Mouse (Mus musculus) erythroblast, embryonic 14.5 days (primary cell): ENCODE measurements around the gene Tnn. TPM values are rescaled to one million over a fixed set of nuclear protein-coding genes. Genes with fewer than 3 reads are reported as not detected.

Source experiments
- H3K27me3 ChIP-seq: 2 replicates; pipeline ENCODE4 v1.6.1; 2012; ENCODE audit warnings: inconsistent platforms; ENCODE audit not compliant: control insufficient read depth
- H3K36me3 ChIP-seq: 2 replicates; pipeline ENCODE4 v1.6.1; 2012; ENCODE audit warnings: mild to moderate bottlenecking, inconsistent platforms; ENCODE audit not compliant: control insufficient read depth
- H3K4me1 ChIP-seq: 2 replicates; pipeline ENCODE4 v1.6.1; 2012; ENCODE audit warnings: inconsistent platforms; ENCODE audit not compliant: control insufficient read depth
- H3K4me3 ChIP-seq: replicated peaks from 2 replicates; pipeline ENCODE3; 2012; ENCODE audit warnings: moderate library complexity, mild to moderate bottlenecking, inconsistent platforms
- H3K9me3 ChIP-seq: 2 replicates; pipeline ENCODE4 v1.6.1; 2012; ENCODE audit warnings: low read length, inconsistent platforms, mixed read lengths; ENCODE audit not compliant: control insufficient read depth
- GATA1 ChIP-seq: IDR thresholded peaks from 2 replicates; pipeline ENCODE4 v1.6.1; 2012; ENCODE audit warnings: low read length, inconsistent platforms, mixed read lengths
- TAL1 ChIP-seq: IDR thresholded peaks from 3 replicates; pipeline ENCODE4 v1.6.1; 2012; ENCODE audit warnings: low read length, inconsistent platforms, mixed read lengths
- polyA plus RNA-seq: library from polyadenylated mRNA; stranded (reverse); fragments of >175 nt; gene quantifications from 2 replicates; pipeline ENCODE4 v1.2.3, GENCODE M21; 2012

Tnn gene
- polyA plus RNA-seq, 1 experiment: not detected

- Histone ChIP-seq H3K36me3 (peaks cover 77% of the 10 kb centered on the region), H3K27me3 (no peaks in the 10 kb centered on the region), H3K4me1 (peaks cover 84% of the 10 kb centered on the region), H3K4me3 (peak overlapping the region; percentile 52), H3K9me3 (peaks cover 11% of the 10 kb centered on the region)
- no peak for TF ChIP-seq GATA1
- no peak for TF ChIP-seq TAL1
These were observed 91.5 kb downstream of the Tnn start for GRCm38 (mm10) chr1:160061725-160062366.

- TF ChIP-seq GATA1 (peak; percentile 88), TAL1 (peak; percentile 82)
- Histone ChIP-seq H3K36me3 (peaks cover 77% of the 10 kb centered on the region), H3K9me3 (peaks cover 6% of the 10 kb centered on the region), H3K4me3 (peak overlapping the region; percentile 52), H3K4me1 (peaks cover 89% of the 10 kb centered on the region), H3K27me3 (no peaks in the 10 kb centered on the region)
These were observed 92.1 kb downstream of the Tnn start for GRCm38 (mm10) chr1:160061321-160061720.

- no peaks in the 10 kb centered on the region for H3K27me3 ChIP-seq
- H3K36me3 ChIP-seq: peaks cover 78% of the 10 kb centered on the region
- TF ChIP-seq TAL1: no peak
- no peak for TF ChIP-seq GATA1
- peak overlapping the region; percentile 52 for H3K4me3 ChIP-seq
- peaks cover 4% of the 10 kb centered on the region for H3K9me3 ChIP-seq
- peaks cover 95% of the 10 kb centered on the region for H3K4me1 ChIP-seq
These were observed 92.8 kb downstream of the Tnn start for GRCm38 (mm10) chr1:160060542-160060941.

- H3K36me3 ChIP-seq: peaks cover 77% of the 10 kb centered on the region
- peaks cover 94% of the 10 kb centered on the region for H3K4me1 ChIP-seq
- H3K9me3 ChIP-seq: peaks cover 4% of the 10 kb centered on the region
- TF ChIP-seq GATA1 (no peak), TAL1 (no peak)
- H3K4me3 ChIP-seq: no peak overlapping the region
- H3K27me3 ChIP-seq: no peaks in the 10 kb centered on the region
These were observed 93.5 kb downstream of the Tnn start for GRCm38 (mm10) chr1:160059908-160060307.

GRCm38 (mm10) chr1:160057657-160058056, 95.7 kb downstream of the Tnn start:
- TF ChIP-seq TAL1 (no peak), GATA1 (no peak)
- peaks cover 4% of the 10 kb centered on the region for H3K9me3 ChIP-seq
- H3K4me3 ChIP-seq: no peak overlapping the region
- peaks cover 80% of the 10 kb centered on the region for H3K36me3 ChIP-seq
- H3K27me3 ChIP-seq: no peaks in the 10 kb centered on the region
- peaks cover 96% of the 10 kb centered on the region for H3K4me1 ChIP-seq

- H3K9me3 ChIP-seq: no peaks in the 10 kb centered on the region
- H3K4me3 ChIP-seq: no peak overlapping the region
- H3K36me3 ChIP-seq: peaks cover 89% of the 10 kb centered on the region
- TF ChIP-seq TAL1 (no peak), GATA1 (no peak)
- no peaks in the 10 kb centered on the region for H3K27me3 ChIP-seq
- H3K4me1 ChIP-seq: peaks cover 94% of the 10 kb centered on the region
These were observed 98.9 kb downstream of the Tnn start for GRCm38 (mm10) chr1:160054366-160055078.

GRCm38 (mm10) chr1:160053510-160054305, 99.7 kb downstream of the Tnn start:
- no peak for TF ChIP-seq GATA1
- TF ChIP-seq TAL1: no peak
- H3K9me3 ChIP-seq: no peaks in the 10 kb centered on the region
- peaks cover 95% of the 10 kb centered on the region for H3K4me1 ChIP-seq
- no peaks in the 10 kb centered on the region for H3K27me3 ChIP-seq
- no peak overlapping the region for H3K4me3 ChIP-seq
- peaks cover 87% of the 10 kb centered on the region for H3K36me3 ChIP-seq

GRCm38 (mm10) chr1:160052556-160053315, 100.6 kb downstream of the Tnn start:
- Histone ChIP-seq H3K27me3 (no peaks in the 10 kb centered on the region), H3K36me3 (peaks cover 87% of the 10 kb centered on the region), H3K9me3 (no peaks in the 10 kb centered on the region), H3K4me3 (no peak overlapping the region), H3K4me1 (peaks cover 95% of the 10 kb centered on the region)
- TF ChIP-seq GATA1 (no peak), TAL1 (no peak)

GRCm38 (mm10) chr1:160050898-160051297, 102.5 kb downstream of the Tnn start:
- H3K27me3 ChIP-seq: no peaks in the 10 kb centered on the region
- peaks cover 96% of the 10 kb centered on the region for H3K4me1 ChIP-seq
- peaks cover 86% of the 10 kb centered on the region for H3K36me3 ChIP-seq
- no peak for TF ChIP-seq TAL1
- TF ChIP-seq GATA1: no peak
- H3K4me3 ChIP-seq: no peak overlapping the region
- H3K9me3 ChIP-seq: no peaks in the 10 kb centered on the region
